Mouse (Mus musculus) testis, adult 2 months (tissue): ENCODE results near the gene Ccdc96. TPM values are rescaled to one million over a fixed set of nuclear protein-coding genes. Genes with fewer than 3 reads are reported as not detected.
A peak's percentile ranks its signal among the peaks of the same experiment; 100 is the strongest.

Source experiments
- H3K27ac ChIP-seq: fragments of 200-500 bp; 2 replicates; pipeline ENCODE4 v1.5.1; 2012; ENCODE audit warnings: low read depth, low read length; ENCODE audit not compliant: control insufficient read depth, insufficient read depth
- H3K27me3 ChIP-seq: fragments of 200-500 bp; 2 replicates; pipeline ENCODE4 v1.6.1; 2012; ENCODE audit warnings: mild to moderate bottlenecking, low read length, moderate library complexity; ENCODE audit not compliant: control insufficient read depth, insufficient read depth
- H3K36me3 ChIP-seq: fragments of 200-500 bp; 2 replicates; pipeline ENCODE4 v1.6.1; 2012; ENCODE audit warnings: mild to moderate bottlenecking, low read length; ENCODE audit not compliant: control insufficient read depth, insufficient read depth
- H3K4me1 ChIP-seq: fragments of 200-500 bp; 2 replicates; pipeline ENCODE4 v1.6.1; 2012; ENCODE audit warnings: low read length; ENCODE audit not compliant: control insufficient read depth, insufficient read depth
- H3K4me3 ChIP-seq: fragments of 200-500 bp; 2 replicates; pipeline ENCODE4 v1.5.1; 2012; ENCODE audit warnings: low read depth, mild to moderate bottlenecking, low read length, moderate library complexity, mixed read lengths; ENCODE audit not compliant: control insufficient read depth
- CTCF ChIP-seq: fragments of 200-500 bp; IDR thresholded peaks from 2 replicates; pipeline ENCODE4 v1.5.1; 2012; ENCODE audit warnings: low read depth, mild to moderate bottlenecking, inconsistent platforms, low read length, moderate library complexity; ENCODE audit not compliant: control insufficient read depth, insufficient read depth, insufficient replicate concordance
- POLR2A ChIP-seq: fragments of 200-500 bp; IDR thresholded peaks from 2 replicates; pipeline ENCODE4 v1.6.1; 2012; ENCODE audit warnings: low read depth, mild to moderate bottlenecking, inconsistent platforms, low read length, moderate library complexity; ENCODE audit not compliant: control insufficient read depth
- polyA plus RNA-seq: library from polyadenylated mRNA; depleted of rRNA; stranded (reverse); fragments of >200 nt; gene quantifications from 2 replicates; pipeline ENCODE4 v1.2.3, GENCODE M21; 2012

Gene Ccdc96
- polyA plus RNA-seq, 1 experiment, result 64.3 TPM

DNA sequence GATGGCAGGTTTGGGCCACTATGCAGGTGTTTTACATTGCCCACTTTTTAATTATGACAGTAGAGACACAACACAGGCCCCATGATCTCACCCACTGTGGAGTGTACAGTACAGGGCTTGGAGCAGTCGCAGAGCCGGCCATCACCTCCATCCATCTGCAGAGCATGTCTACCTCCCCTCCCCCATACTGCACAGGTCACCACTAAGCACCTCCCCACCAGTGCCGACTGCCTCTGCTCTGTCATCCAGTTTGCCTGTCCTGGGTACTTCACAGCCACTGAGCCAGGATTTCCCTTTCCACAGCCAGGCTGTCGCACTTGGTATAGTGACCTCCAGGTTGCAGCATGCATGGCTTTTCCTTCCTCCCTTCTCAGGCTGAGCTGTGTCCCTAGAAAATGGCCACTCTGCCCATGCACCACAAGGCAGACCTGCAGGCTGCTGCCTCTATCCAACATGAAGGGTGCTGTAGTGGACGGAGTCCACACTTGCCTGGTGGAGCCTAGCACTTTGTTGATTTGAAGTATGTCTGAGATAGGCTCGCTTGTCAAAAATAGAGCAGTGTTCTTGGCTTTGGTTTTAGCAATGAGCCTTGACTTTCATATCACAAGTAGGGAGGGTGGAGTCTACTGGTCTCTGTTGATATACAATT, 34.6 kb upstream of the Ccdc96 start:
- no peak for TF ChIP-seq CTCF
- no peak for TF ChIP-seq POLR2A
- Histone ChIP-seq H3K27ac (no peak overlapping the region), H3K27me3 (no peaks in the 10 kb centered on the region), H3K4me1 (peaks cover 5% of the 10 kb centered on the region), H3K4me3 (no peak overlapping the region), H3K36me3 (no peaks in the 10 kb centered on the region)

DNA sequence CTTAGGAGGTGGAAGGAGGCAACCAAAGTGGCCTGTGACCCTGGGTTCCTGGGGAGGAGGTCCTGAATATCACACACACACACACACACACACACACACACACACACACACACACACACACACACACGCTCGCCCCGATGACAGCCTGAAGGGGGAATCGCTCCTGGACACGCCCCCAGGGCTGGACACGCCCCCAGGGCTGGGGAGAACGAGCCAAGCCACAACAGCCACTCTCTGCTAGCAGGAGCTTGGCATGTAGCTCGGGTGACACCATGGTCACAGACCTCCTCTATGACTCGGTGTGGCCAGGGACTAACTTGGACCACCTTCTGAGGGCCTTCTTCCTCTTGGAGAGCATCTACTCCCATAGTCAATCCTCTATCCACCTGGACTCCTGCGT, 33.3 kb upstream of the Ccdc96 start:
- no peak for TF ChIP-seq POLR2A
- no peak for TF ChIP-seq CTCF
- no peak overlapping the region for H3K27ac ChIP-seq
- H3K4me3 ChIP-seq, result no peak overlapping the region
- H3K27me3 ChIP-seq, result no peaks in the 10 kb centered on the region
- H3K36me3 ChIP-seq, result no peaks in the 10 kb centered on the region
- H3K4me1 ChIP-seq, result peaks cover 1% of the 10 kb centered on the region

DNA sequence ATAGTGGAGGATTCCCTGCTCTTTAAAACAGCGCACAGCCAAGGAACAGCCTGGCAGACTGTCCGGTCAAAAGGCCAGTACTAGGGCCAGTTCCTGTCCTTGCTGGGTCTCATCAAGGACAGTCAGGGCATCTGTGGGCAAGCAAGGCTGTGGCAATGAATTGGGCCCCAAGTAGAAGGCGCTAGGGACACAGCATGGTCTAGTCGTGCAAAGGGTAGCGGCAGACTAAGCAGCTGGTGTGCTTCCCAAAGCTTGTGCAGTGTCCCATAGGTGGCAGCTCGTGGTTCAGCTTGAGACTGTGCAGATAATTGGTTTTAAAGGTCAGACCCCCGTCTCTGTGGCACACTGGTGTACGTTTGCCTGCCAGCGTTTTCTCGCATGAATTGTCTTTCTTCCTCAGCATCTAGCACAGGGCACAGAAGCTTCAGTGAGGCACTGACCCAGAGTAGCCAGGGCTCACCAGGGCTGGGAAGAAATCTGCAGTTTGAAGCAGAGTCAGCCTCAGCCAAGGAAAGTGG, 32.5 kb upstream of the Ccdc96 start:
- Histone ChIP-seq H3K36me3 (no peaks in the 10 kb centered on the region), H3K27me3 (no peaks in the 10 kb centered on the region), H3K4me1 (no peaks in the 10 kb centered on the region; the same call in 1 of the 2 replicates), H3K27ac (no peak overlapping the region), H3K4me3 (no peak overlapping the region)
- TF ChIP-seq CTCF (no peak), POLR2A (no peak)

DNA sequence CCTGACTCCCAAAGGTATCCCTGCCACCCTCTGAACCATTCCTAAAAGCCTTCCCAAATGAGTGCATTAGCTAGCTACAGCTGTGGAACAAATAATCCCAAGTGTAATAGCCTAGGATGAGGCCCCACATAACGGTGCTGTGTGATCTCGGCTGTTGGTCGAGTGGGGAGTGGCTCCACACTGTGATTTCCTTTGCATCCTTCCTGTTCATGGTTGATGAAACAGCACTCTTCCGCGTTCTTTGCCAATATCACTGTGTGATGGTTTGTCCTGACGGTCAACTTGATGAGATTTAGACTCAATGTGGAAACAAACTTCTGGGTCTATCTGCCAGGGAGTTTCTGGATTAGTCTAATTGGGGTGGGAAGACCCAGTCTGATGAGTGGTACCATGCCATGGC, 31.6 kb upstream of the Ccdc96 start:
- H3K27ac ChIP-seq, result no peak overlapping the region
- H3K4me3 ChIP-seq, result no peak overlapping the region
- no peak for TF ChIP-seq CTCF
- TF ChIP-seq POLR2A, result no peak
- H3K4me1 ChIP-seq, result no peaks in the 10 kb centered on the region; the same call in 1 of the 2 replicates
- no peaks in the 10 kb centered on the region for H3K36me3 ChIP-seq
- H3K27me3 ChIP-seq, result no peaks in the 10 kb centered on the region

DNA sequence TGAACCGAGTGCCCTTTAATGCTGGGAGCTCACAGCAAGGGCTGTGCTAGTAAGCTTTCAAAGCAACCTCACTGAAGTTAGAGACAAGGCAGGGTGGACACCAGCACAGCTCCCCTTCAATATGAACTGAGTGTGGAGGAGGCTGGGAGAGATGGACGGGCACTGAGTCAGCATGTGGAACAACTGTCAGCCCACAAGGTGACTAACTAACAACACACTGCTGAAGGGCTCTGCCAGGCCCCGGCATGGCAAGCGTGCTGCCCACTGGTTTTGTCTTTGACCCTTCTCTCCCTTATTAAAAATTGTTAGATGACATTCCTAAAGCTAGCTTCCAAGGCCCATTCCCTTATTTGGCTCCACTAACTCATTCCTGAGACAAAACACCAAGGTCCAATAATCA, 26.7 kb upstream of the Ccdc96 start:
- TF ChIP-seq CTCF (no peak), POLR2A (no peak)
- H3K4me3 ChIP-seq, result no peak overlapping the region
- no peaks in the 10 kb centered on the region; the same call in 1 of the 2 replicates for H3K4me1 ChIP-seq
- H3K36me3 ChIP-seq, result no peaks in the 10 kb centered on the region
- no peak overlapping the region for H3K27ac ChIP-seq
- no peaks in the 10 kb centered on the region for H3K27me3 ChIP-seq

DNA sequence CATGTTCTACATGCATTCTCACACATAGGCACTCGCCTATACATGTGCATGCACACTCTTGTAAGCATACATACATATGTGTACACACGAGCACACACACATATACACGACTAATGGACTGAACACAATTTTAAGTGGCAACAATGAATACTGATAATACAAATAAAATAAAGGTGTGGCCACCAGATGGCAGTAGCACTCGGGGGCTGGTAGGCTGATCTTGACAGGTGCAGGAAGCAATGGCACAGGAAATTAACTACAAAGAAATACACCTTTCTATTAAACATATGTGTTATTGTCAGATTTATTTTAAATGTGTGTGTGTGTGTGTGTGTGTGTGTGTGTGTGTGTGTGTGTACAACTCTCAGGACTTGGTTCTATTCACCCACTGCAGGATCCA, 25.5 kb upstream of the Ccdc96 start:
- peaks cover under 1% of the 10 kb centered on the region for H3K4me1 ChIP-seq
- H3K27ac ChIP-seq, result no peak overlapping the region
- no peak overlapping the region for H3K4me3 ChIP-seq
- H3K27me3 ChIP-seq, result no peaks in the 10 kb centered on the region
- TF ChIP-seq CTCF (peak; percentile 22; the same call in 1 of the 2 replicates), POLR2A (no peak)
- H3K36me3 ChIP-seq, result no peaks in the 10 kb centered on the region

DNA sequence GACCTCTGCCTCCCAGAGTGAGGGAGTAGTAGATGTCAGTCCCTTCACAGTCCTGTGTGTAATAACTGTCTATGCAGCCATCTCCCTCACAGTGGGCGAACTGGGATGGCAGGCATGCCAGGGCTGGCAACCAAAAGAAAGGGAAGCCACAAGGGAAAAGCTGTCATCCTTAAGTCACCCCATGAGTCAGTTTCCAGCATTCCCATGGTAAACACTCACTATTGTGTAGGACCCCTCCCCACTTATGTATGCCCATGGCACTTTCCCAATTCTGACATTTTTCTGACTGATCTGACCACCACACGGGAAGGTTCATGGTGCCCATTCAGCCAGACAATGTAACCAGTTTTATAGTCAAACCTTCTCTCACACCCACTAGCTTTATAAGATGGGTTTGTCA, 23.7 kb upstream of the Ccdc96 start:
- TF ChIP-seq POLR2A, result no peak
- no peak for TF ChIP-seq CTCF
- Histone ChIP-seq H3K27me3 (no peaks in the 10 kb centered on the region), H3K36me3 (no peaks in the 10 kb centered on the region), H3K27ac (no peak overlapping the region), H3K4me3 (no peak overlapping the region), H3K4me1 (peaks cover 10% of the 10 kb centered on the region)

DNA sequence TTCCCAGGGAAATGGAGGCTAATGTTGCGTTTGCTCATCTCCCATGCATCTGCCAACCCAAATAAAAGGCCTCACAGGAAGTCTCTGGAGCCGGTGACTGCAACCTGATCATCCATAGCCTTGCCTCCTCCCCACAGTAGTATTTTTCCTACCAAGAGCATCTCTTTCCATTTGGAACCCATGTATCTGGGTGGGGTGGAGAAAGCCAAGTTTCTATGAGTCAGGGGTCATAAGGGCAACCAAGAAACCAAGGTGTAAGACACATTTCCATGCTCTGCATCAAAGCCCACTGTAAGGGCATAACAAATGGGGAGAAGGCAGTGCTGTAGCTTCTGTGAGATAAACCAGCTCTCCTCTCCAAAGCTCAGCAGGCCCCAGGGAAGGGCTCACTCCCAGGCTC, 23.2 kb upstream of the Ccdc96 start:
- no peak overlapping the region for H3K27ac ChIP-seq
- TF ChIP-seq CTCF (no peak), POLR2A (no peak)
- no peaks in the 10 kb centered on the region for H3K36me3 ChIP-seq
- no peaks in the 10 kb centered on the region for H3K27me3 ChIP-seq
- H3K4me1 ChIP-seq, result peaks cover 13% of the 10 kb centered on the region
- H3K4me3 ChIP-seq, result no peak overlapping the region
